Mouse (Mus musculus): ENCODE results near the gene Ephb4. TPM values are rescaled to one million over a fixed set of nuclear protein-coding genes. Genes with fewer than 3 reads are reported as not detected.

Gene Ephb4
- total and polyA plus RNA-seq, 3 experiments: 0.08 to 0.12 TPM; not detected in 1

GRCm38 (mm10) chr5:137377603-137378002 lies 27.7 kb downstream of the Ephb4 start (continued):
- TF ChIP-seq CTCF (IDR thresholded peaks at IDR 0.05 in 2 of 3, conservative IDR thresholded peaks at IDR 0.05 in 1 of 3; ENCODE audit: control insufficient read depth in 1 of 3, insufficient read depth in 1 of 3, low read depth in 2 of 3, low read length in 3 of 3, poor library complexity in 1 of 3, severe bottlenecking in 1 of 3) (no peak), EP300 (IDR thresholded peaks at IDR 0.05; ENCODE audit: low read depth in 1 of 2, low read length in 2 of 2) (no peak)

- Histone ChIP-seq H3K9ac (ENCODE audit: control insufficient read depth, low read depth, low read length, poor library complexity, severe bottlenecking) (no peak overlapping the region), H3K36me3 (ENCODE audit: control insufficient read depth in 1 of 2, insufficient read depth in 2 of 2, low read length in 2 of 2) (no peaks in the 10 kb centered on the region), H3K4me1 (ENCODE audit: control insufficient read depth in 1 of 2, insufficient read depth in 2 of 2, low read length in 2 of 2) (no peaks in the 10 kb centered on the region), H3K27ac (ENCODE audit: control insufficient read depth, low read depth, low read length) (no peak overlapping the region), H3K4me3 (ENCODE audit: control insufficient read depth in 1 of 2, insufficient read depth in 1 of 2, low read depth in 2 of 2, low read length in 2 of 2) (no peak overlapping the region), H3K79me2 (ENCODE audit: control insufficient read depth, insufficient read depth, low read length, poor library complexity) (no peaks in the 10 kb centered on the region), H3K27me3 (ENCODE audit: control insufficient read depth in 1 of 2, insufficient read depth in 2 of 2, low read length in 2 of 2) (peaks cover 0 to under 1% of the 10 kb centered on the region in 2 experiments; a peak in 1 of 4 replicates), H3K9me3 (replicated peaks; ENCODE audit: insufficient read depth, low read length) (no peaks in the 10 kb centered on the region)
- no peak for TF ChIP-seq NELFE (IDR thresholded peaks at IDR 0.05; ENCODE audit: low read depth, low read length)
- TF ChIP-seq NRF1 (IDR thresholded peaks at IDR 0.05; ENCODE audit: insufficient read depth, low read depth, low read length, poor library complexity, severe bottlenecking): no peak
- TF ChIP-seq ELF1 (IDR thresholded peaks at IDR 0.05; ENCODE audit: low read depth, low read length): no peak
- TF ChIP-seq CTCF (IDR thresholded peaks at IDR 0.05 in 2 of 3, conservative IDR thresholded peaks at IDR 0.05 in 1 of 3; ENCODE audit: control insufficient read depth in 1 of 3, insufficient read depth in 1 of 3, low read depth in 2 of 3, low read length in 3 of 3, poor library complexity in 1 of 3, severe bottlenecking in 1 of 3): peak; percentile 75 to 79 (median 76)
- TF ChIP-seq MYC (IDR thresholded peaks at IDR 0.05; ENCODE audit: low read depth, low read length): peak; percentile 91
- no peak for TF ChIP-seq TBP (IDR thresholded peaks at IDR 0.05; ENCODE audit: low read depth, low read length)
- peak; percentile 59 for TF ChIP-seq SMC3 (IDR thresholded peaks at IDR 0.05; ENCODE audit: low read depth, low read length)
- TF ChIP-seq RCOR1 (IDR thresholded peaks at IDR 0.05; ENCODE audit: low read depth, low read length): no peak
- no peak for TF ChIP-seq TAL1 (IDR thresholded peaks at IDR 0.05; ENCODE audit: low read length)
- no peak for TF ChIP-seq MAZ (IDR thresholded peaks at IDR 0.05; ENCODE audit: low read depth, low read length)
- peak; percentile 74 for TF ChIP-seq USF1 (IDR thresholded peaks at IDR 0.05; ENCODE audit: low read depth, low read length)
- no peak for TF ChIP-seq E2F4 (IDR thresholded peaks at IDR 0.05; ENCODE audit: borderline replicate concordance, low read depth, low read length)
- TF ChIP-seq ZC3H11A (IDR thresholded peaks at IDR 0.05; ENCODE audit: low read depth, low read length): peak; percentile 58
- no peak for TF ChIP-seq MAFK (IDR thresholded peaks at IDR 0.05; ENCODE audit: borderline replicate concordance, low read depth, low read length)
- TF ChIP-seq RAD21 (IDR thresholded peaks at IDR 0.05; ENCODE audit: low read depth, low read length): peak; percentile 73
- TF ChIP-seq CHD2 (IDR thresholded peaks at IDR 0.05; ENCODE audit: low read length): no peak
- no peak for TF ChIP-seq JUND (IDR thresholded peaks at IDR 0.05; ENCODE audit: low read depth, low read length)
- no peak for TF ChIP-seq EP300 (IDR thresholded peaks at IDR 0.05; ENCODE audit: low read depth in 1 of 2, low read length in 2 of 2)
- TF ChIP-seq MAX (IDR thresholded peaks at IDR 0.05; ENCODE audit: low read length): peak; percentile 92
- no peak for TF ChIP-seq MYB (IDR thresholded peaks at IDR 0.05; ENCODE audit: low read depth, low read length)
- peak; percentile 83 for DNase-seq (ENCODE audit: low read depth, low spot score)
These were observed 31.2 kb downstream of the Ephb4 start for GRCm38 (mm10) chr5:137381152-137381551.

All from MEL (cell line).